Mouse (Mus musculus) right cerebral cortex, postnatal 14 days (tissue): ENCODE results near the gene Apoc2.
"Not testable (repeated sequence)": the region's sequence is repeated elsewhere in the genome, so short reads cannot be mapped to it uniquely, and the experiment has no call there.

Source experiments
- DNase-seq: peaks from one replicate; pipeline ENCODE4 v3.0.0; 2022

The Apoc2 gene

DNA sequence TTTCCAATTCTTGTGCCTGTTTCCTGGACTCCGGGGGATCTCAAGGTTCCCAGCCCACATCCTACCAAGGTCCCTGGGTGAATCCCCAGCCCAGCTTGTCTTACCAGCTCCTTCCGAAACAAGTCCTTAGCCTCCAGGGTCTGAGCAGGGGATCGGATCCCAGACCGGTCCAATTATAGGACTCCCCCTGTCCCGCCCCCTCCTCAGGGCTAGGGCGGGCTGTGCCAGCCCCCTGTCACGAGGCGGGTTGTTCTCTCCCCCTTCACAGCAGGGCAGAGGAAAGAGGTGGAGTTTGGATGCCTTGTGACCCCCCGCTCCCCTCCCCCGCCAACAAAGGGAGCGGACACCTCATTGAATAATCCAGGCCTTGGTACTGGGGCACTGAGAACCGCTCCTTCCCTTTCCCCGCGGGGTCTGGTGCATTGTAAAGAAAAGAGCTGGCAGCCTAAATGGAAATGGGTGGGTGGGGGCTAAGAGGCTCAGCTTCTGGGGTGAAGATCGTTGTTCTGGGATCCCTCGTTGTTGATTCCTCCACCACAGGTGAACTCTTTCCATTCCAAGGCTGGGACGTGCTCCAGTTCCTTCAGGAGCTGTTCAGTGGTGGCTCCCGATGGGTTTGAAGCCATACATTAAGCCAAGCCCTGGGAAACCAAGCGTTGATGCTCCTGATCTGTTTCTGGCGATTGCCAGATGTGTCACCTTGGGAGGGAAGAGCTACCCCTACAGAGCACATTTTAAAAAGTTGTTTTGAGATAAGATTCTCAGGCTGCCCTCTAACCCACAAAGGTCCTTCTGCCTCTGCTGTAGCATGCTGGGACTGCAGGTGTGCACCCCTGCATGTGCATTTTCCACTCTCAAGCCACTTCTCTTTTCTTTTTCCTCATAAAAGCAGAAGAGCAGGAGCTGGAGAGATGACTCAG lies 21.4 kb upstream of the Apoc2 start, which contains the start of gene Apoe:
Gene Apoe, minus strand, starts transcription at position 282 of the 920 bp plus-strand sequence.
- peak; percentile 44 for DNase-seq

DNA sequence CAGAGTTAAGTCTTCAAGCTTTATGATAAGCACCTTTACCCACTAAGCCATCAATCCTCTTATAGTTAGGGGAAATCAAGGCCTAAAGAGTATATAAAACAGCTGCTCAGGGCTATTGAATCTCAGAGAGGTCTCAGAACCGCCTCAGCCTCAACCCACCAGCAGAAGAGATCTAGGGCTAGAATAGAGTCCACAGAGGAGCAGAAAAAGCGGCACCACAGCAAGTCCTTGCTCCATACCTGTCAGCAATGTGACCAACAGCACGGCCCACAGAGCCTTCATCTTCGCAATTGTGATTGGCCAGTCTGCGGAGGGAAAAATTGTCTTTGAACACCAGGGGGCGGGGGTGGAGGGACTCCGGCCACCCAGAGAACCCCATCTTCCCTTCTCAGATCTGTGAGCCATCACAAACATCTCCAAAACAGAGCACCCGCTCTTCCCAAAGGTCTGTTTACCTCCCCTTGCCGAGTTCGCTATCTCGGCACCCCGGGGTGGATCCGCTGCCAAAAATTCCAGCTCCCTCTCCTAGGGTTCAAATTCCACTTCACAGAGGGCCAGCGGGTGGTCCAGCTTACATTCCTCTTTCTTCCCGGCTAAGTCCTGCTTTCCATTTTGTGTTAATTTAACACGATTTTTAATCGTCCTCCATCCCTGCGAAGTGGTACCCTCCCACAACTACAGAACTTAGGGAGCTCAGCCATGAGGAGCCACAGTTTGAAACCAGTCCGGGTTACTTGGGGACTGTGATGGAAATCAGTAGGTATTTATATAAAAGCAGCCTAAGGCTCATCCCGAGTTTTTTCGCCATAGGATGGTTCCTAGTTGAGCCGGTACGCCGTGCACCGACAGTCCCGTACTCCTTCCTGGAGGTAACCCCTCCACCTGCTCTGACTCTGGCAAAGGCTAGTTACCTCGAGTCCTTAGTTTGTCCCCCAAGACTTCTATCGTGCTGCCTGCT lies 20.5 kb upstream of the Apoc2 start:
- DNase-seq, result no peak

DNA sequence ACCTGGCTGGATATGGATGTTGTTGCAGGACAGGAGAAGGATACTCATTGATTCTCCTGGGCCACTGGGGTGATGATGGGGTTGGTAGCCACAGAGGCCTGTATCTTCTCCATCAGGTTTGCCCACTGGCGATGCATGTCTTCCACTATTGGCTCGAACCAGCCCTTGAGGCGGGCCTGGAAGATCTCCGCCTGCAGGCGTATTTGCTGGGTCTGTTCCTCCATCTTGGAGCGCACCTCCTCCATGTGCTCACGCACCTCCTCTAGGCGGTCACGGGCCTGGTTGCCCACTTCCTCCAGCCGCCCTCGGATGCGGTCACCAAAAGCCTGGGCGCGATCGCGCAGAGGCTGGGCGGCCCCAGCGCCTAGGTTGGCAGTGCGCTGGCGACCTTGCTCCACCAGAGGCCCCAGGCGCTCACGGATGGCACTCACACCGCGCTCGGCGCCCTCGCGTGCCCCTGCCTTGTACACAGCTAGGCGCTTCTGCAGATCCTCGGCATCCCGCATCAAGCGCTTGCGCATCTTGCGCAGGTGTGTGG lies 18.7 kb upstream of the Apoc2 start:
- DNase-seq, result no peak

DNA sequence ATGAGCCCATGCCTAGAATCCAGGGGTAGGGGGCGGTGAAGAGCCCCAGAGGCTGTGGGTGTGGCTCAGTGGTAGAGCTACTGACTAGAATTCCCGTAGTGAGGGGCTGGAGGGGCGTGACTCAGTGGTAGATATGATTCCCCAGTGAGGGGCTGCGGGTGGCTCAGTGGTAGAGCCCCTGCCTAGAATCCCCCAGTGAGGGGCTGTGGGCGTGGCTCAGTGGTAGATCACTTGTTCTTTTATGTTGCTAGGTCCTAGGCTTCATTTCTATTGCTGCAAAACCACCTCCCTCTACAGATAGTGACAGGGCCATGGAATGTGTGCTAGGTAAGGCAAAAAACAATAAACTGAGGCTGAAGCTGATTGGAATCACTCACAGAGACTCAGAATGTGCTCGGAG lies 18.1 kb upstream of the Apoc2 start:
- DNase-seq, result no peak

DNA sequence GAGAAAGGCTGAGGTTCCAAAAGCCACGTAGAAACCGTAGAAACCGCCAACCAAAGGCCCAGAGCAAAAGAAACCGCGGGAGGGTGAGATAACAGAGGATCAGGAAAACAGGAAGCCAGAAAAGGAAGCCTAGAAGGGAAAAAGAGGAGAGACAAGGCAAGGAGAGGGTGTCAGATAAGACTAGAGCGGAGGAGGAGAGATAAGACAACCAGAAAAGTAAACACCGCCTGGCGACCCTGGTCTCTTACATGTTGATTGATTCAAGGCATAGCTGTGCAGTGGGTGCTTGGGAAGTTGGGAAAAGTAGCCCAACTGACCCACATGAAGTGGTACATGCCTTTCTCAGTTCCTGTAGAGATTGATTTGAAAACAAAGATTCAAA lies 17.5 kb upstream of the Apoc2 start:
- no peak for DNase-seq

DNA sequence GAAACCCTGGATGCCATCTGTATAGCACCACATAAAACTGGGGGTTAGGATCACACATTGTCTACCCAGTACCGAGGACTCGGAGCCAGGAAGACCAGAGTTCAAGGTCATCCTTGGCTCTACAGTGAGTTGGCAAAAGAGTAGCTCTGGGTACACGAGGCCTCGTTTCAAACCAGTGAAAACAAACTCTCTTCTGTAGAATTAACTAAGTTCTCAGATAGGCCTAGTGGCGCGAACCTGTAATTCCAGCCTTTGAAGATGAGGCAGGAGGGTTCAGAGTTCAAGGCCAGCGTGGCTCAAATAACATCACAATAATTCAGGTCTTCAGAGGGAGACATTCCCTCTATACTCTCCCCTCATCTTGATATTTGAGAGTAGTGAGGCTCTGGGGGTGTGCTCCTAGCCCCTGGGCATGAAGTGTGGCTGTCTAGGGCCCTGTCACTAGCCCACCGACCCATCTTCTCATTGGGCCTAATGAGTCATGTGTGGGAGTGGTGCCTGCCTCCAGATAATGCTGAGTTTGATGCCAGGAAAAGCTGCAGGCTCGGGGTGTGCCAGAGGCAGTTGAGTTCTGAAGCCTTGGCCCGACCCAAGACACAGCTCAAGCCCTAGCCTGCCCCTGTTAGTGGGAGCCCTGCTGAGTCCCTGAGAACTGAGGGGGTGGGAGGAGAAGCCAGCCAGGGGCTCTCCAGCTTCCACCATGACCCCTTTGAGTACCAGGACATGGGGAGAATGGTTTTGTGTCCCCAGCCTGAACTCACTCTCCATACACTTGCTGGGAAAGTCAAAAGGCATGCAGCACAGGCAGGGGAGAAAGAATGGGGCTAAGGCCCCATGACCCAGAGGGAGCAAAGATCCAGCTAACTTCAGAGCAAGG lies 16.8 kb upstream of the Apoc2 start:
- DNase-seq, result no peak

DNA sequence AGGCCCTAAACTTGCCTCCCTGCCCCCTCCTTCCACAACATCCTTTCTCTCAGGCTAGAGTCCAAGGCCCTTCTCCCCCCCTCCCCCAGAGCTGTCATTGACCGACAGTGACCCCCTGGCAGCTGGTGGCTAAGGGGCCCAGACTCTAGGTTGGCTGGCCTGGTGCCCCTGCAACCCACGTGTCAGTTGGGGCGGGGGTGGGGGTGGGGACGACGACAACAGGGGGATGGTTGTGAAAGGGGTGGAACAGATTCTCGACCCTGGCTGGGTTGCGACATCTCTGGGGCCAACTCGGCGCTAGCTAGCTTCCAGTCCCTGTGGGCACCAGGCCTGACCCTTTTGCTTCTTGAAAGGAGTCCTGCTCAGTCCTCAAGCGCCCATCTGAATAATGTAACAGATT lies 15.7 kb upstream of the Apoc2 start:
- DNase-seq, result peak; percentile 55

DNA sequence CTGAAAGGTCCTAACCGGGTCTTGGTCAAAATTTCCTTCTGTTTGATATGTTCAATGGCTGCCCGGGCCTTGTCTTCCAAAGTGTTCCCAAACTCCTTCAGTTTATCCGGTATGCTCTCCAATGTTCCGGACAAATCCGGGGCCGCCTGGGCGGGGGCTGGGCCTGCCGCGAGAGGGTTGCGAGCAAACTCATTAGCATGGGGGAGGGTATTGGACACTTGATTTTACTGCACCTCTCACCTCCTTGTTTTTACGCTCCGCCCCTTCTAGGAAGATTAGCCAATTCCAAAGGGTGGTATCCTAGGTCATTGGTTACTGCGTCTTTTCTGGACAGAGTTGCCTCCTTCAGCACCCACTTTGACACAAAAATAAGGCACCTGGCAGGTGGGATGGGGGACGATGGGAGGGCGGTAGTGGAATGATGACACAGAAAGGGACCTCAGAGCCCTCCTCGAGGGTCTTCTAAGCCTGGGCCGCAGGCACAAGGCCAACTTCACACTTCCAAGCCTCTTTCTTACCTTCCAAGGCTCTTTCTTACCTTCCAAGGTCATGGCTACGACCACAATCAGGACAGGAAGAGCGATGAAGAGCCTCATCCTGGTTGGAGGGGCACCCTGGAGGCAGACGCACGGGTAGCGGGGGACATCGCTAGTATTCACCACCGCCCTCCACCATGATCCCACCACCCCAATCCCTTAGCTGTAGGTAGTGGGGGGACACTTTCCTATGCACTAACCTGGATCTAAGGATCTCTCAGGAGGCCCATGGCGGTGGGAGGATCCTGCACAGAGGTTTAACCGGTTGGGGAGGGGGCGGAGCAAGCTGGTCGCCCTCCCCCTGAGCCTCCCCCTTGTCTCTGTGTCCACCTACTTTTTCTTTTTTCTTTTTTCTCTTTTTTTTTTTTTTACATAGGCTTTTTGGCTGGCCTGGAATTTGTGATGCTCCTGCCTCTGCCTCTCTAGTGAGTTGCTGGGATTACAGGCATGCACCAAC lies 14.4 kb upstream of the Apoc2 start, which contains the start of gene Apoc1:
Gene Apoc1, minus strand, starts transcription at position 788 of the 993 bp plus-strand sequence.
- DNase-seq, result no peak

DNA sequence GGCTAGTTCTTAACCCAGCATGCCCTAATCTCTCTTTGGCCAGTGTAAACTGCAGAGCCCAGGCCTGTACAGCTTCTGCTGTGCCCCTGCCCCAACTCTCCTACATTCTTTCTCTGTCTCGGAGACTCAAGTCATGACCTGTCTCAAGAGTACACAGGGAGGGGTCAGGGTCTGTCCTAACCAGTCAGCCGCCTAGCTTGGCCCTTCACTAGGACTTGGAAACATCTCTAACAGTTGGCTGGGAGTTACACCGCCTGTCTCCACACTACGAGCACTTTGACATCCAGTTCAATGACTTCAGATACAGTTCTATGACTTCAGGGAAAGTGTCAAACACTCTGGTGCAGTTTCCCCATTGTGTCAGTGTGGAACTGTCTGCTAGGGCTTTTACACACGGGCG lies 13.7 kb upstream of the Apoc2 start:
- no peak for DNase-seq

DNA sequence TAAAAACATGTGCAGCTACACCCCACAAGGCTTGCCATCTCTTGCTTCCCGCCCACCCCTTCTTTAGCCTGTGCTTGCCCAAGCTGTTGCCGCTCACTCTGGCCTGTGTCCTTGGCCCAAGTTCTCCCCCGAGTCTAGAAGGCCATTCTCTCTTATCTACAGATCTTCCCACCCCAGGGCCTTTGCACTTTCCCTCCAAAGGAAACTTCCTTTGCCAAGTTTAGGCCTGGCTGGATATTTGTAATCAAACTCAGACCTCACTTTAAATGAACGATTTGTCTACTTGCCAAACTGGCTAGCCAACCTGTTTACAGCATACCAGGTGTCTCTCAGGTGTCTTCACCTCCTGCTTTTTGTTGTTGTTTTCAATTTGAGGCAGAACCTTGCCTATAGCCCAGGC lies 13.1 kb upstream of the Apoc2 start:
- DNase-seq, result no peak

DNA sequence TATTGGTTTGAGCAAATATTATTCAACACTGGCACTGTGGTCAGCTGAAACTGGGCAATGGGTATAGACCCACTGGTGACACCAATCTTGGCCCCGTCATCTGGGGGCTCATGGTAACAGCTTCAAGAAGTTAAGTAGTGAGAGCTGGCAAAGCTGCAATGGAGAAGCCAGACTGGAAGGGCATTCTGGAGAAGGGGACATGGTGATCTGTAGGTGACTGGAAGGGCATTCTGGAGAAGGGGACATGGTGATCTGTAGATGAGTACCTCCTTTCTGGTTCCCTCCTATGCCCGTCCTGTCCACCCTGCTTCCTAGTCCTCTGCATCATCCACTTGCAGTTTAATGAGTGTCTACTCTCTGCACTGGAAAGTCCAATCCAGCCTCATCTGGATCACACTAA lies 10.9 kb upstream of the Apoc2 start:
- DNase-seq, result no peak

DNA sequence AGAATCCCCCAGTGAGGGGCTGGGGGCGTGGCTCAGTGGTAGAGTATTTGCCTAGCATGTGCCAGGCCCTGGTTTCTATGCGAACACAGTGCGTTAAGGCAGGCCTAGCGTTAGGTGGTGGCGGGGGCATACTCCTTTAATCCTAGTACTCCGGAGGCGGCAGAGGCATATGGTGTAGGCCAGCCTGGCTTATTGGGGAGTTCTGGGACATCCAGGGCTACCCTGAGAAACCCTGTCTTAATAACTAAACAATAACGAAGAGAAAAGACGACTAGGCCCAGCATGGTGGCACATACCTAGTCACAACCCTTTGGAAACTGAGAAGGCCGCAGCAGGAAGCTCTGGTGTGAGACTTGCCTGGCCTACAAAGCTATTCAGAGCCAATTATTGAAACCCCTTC lies 10.4 kb upstream of the Apoc2 start:
- DNase-seq, result no peak

DNA sequence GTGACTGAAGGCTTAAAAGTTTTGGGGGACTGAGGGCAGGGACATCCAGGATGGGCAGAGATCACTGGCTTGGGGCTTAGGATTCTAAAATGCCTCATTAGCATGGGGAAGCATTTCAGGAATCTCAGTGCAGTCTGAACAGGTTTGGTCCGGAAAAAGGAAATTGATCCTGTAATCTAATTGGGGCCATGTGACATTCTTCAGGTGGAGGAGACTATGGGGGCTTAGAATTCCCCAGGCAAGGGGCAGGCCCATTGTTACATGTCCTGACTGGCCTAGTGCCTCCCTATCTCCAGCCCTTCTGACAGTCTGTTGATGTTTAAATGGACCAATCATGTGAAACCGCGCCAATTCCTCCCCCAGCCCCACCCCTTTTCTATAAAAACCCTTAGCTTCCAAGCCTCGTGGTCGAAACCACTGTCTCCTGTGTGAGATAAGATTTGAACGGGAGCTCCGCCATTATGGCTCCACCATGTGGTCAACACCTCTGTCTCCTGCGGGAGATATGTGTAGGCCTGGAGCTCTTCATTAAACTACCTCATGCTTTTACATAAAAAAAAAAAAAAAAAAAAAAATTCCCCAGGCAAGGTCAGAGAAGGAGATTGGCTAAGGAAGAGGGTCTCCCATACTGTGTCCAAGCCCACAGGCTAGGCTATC lies 9.3 kb upstream of the Apoc2 start:
- not testable (repeated sequence) for DNase-seq

DNA sequence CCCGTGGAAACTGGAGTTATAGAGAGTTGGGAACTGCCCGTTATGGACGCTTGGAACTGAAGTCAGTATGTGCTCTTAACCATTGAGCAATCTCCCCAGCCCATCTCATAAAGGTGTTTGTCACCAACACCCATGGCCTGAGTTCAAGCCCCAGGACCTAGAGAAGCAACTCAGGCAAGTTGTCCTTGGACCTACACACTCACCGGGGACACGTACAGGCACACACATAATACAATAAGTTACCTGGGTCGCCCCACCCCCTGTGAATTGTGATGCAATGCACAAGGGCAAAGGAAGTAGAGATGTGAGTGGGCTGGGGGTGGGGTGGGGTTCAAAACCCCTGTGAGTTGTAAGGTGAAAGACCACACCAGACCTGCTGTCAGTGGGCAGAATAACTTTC lies 8.8 kb upstream of the Apoc2 start:
- no peak for DNase-seq

DNA sequence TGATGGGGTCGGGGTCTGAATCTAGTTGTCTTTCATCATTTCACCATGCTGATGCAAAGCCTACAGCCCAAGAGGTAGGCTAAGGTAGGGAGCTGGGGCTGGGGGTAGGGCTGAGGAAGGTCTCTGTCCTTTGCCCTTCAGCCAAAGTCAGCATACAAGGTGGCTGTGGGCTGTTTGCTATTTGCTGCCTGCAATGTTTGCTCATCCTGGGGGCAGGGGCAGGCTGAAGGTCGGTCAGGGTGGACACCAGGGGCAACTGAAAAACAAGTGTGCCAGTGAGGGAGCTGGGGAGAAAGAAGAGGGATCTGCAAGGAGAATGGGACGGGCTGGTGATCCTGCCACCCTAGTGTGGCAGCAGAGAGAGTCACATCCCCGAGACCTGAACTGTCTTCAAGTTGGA lies 7.6 kb upstream of the Apoc2 start:
- no peak for DNase-seq

DNA sequence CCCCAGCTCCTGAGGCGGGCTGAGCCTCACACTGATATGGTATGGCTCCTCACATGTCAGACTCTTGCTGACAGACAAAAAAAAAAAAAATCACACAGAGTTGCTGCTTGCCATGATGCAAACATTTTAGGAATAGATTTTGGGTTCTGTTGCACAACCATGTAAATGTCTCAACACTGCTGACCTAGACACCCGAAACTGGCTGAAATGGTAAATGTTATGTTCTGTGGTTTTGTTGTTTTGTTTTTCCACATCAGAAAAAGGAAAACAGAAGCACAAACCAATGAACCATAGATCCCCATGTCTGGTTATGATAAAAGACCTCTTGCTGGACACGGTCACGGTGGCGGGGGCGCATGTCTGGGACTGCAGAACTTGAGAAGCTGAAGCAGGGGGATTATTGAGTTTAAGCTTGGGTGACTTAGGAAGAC lies 6.0 kb upstream of the Apoc2 start:
- DNase-seq, result no peak

DNA sequence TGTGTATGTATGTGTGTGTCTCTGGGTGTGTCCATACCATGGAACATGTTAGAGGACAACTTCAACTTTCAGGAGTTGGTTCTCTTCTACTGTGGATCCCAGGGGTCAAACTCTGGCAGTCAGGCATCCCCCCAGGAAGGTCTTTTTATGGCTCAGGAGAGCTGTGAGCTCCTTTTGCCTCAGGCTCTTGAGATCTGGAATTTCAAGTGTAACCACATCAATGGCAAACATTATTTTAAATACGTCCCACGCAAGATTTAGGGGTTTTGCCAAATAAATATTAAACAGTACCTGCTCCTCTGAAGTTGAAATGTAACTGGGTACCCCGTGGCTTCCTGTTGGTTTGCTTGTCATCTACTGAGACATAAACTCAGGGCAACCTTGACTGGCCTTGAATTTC lies 5.2 kb upstream of the Apoc2 start:
- DNase-seq, result no peak

DNA sequence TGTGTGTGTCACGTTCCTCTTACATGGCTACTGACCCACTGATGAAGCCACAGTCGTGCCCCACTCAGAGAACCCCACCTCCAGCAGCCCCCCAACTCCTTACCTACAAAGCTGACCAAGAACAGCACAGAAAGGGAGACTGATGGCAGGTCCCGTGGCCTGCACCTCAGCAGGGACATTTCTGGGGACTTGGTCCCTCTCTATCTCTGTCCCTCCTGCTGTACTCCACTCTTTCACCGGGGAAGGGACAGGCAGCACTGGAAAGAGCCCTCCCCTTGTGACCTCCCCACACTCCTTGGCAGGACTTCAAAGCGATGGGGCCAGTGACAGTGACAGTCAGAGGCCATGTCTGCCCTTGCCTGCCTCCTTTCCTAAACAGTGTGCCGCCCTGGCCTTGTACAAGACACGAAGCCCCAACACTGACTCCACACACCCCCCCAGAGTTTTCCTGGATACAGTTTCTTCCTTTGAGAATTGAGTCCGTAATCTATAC lies 3.5 kb upstream of the Apoc2 start, which contains the start of the genes Gm44805 and Apoc4:
Gene Gm44805, minus strand, starts transcription at position 222 of the 493 bp plus-strand sequence.
Gene Apoc4, minus strand, starts transcription at position 278 of the 493 bp plus-strand sequence.
- DNase-seq, result no peak

DNA sequence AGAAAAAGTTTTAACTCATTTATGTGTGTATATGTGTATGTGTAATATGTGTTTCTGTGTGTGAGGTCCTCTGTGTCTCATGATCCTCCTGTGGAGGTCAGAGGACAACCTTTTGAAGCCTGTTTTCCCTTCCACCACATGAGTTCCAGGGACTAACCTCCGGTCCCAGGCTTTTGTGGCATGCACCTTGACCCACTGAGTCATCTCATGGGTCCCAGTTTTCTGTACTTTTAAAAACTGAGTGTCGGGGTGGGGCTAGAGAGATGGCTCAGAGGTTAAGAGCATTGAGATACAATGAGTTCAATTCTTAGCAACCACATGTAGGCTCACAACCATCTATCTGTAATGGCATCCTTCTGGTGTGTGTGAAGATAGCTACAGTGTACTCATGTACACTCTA lies 3.0 kb upstream of the Apoc2 start:
- no peak for DNase-seq

DNA sequence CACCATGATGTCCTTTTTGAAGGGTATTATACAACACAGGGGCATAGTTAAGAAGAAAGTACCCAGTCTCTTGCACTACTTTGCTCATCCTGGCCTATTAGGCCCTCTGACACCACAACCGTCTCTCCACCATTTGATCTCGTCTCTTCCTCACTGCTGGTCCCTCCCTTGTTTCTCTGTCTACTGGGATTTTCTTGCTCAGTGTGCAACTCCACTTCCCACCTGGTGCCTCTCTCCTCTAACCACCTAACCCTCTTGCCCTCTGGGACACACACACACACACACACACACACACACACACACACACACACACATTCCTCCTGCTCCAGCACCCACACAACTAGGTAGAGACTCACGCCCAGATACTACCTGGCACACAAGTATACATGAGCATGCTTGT lies 1.2 kb upstream of the Apoc2 start:
- DNase-seq, result no peak
